Mouse (Mus musculus): ENCODE measurements around the gene Slc35g1. TPM values are rescaled to one million over a fixed set of nuclear protein-coding genes. Genes with fewer than 3 reads are reported as not detected.

Slc35g1 gene
- total RNA-seq, 2 experiments from 2014 or later = 2.3 to 3.3 TPM

DNA sequence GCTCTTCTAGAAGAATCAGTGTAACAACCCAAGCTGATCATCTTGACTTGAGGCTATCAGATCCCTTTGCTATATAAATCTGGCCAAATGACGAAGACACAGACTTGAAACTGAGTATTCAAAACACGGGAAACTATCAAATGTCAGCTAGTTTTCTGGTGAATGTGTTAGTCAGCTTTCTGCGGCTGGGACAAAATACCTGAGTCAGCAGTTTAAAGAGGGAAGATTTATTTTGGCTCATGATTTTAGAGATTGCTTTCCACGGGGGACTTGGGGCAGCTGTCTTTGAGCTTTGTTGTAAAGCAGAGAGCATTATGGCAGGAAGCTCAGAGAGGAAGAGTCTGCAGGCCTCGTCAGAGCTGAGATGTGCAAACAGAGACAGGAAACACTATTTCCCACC lies 50.0 kb downstream of the Slc35g1 start:
- ATAC-seq (replicated peaks; ENCODE audit: low FRiP score, poor library complexity, severe bottlenecking) = no peak

Other genes with a start within 250 kb of the Slc35g1 start
- 6.3 and 7.3 TPM in 2 replicates for gene Fra10ac1, start 171.8 kb upstream of the Slc35g1 start, total RNA-seq (2015; ENCODE audit: low replicate concordance)
- gene Fra10ac1, start 171.8 kb upstream of the Slc35g1 start, total RNA-seq (2017; ENCODE audit: low replicate concordance) = 4.5 and 6.1 TPM in 2 replicates
- 0.21 TPM in 1 of 2 replicates, not detected in the other for gene Lgi1, start 131.4 kb upstream of the Slc35g1 start, total RNA-seq (2015; ENCODE audit: low replicate concordance)
- gene Lgi1, start 131.4 kb upstream of the Slc35g1 start, total RNA-seq (2017; ENCODE audit: low replicate concordance) = not detected in 2 replicates
- gene Plce1, start 85.1 kb downstream of the Slc35g1 start, total RNA-seq (2015; ENCODE audit: low replicate concordance) = not detected in 2 replicates
- not detected in 2 replicates for gene Plce1, start 85.1 kb downstream of the Slc35g1 start, total RNA-seq (2017; ENCODE audit: low replicate concordance)

Measured in erythroblast, adult 5-6 weeks (primary cell).